17 mouse cellular contexts compared by ENCODE assay signal in genomic region chr11:105329962-105330361, GRCm38 (mm10). TPM values are rescaled to one million over a fixed set of nuclear protein-coding genes. Genes with fewer than 3 reads are reported as not detected.
"Had no signal": no experiment of that assay in that cellular context is flagged by ENCODE, and none has a peak within 500 bp of the region (broad histone marks: within the 10 kb centered on the region; RNA-seq: fewer than 3 reads in every experiment).

No protein-coding gene starts in this region.

- ATAC-seq: intestine, embryonic 16.5 days; liver, postnatal 0 days had no signal

- H3K4me3 ChIP-seq: layer of hippocampus, adult 2 months had no signal

- DNase-seq: kidney, adult 18-20 months; layer of hippocampus, adult 9-11 months; liver, postnatal 0 days; lung, embryonic 14.5 days; lung, postnatal 10 days; lung, postnatal 4 days; midbrain, embryonic 14.5 days; right cerebral cortex, postnatal 4 days; thymus, adult 18-20 months had no signal

- H3K27ac ChIP-seq: kidney, postnatal 0 days; layer of hippocampus, adult 2 months; liver, embryonic 14.5 days had no signal

- H3K9ac ChIP-seq: liver, embryonic 14.5 days; liver, postnatal 0 days; lung, embryonic 14.5 days had no signal

- H3K4me2 ChIP-seq: liver, embryonic 11.5 days; lung, embryonic 14.5 days; midbrain, embryonic 11.5 days had no signal

RNA-seq across cellular contexts. Expression of gene Mrc2, which starts 37.5 kb away (rescaled TPM):
- total RNA-seq: megakaryocyte progenitor cell, adult 5-6 weeks; megakaryocyte-erythroid progenitor cell, adult 5-6 weeks had no signal
